Mouse (Mus musculus) ES-Bruce4 (cell line): Measurements from ENCODE around the gene Gal3st2.
"Not testable (repeated sequence)": the region's sequence is repeated elsewhere in the genome, so short reads cannot be mapped to it uniquely, and the experiment has no call there.

Experiments
- EP300 ChIP-seq: IDR thresholded peaks from 2 replicates; pipeline ENCODE4 v1.6.1; 2011; ENCODE audit warnings: low read depth, low read length; ENCODE audit not compliant: insufficient read depth
- POLR2A ChIP-seq: IDR thresholded peaks from one replicate; pipeline ENCODE4 v1.8.1; 2011; ENCODE audit warnings: low read length; ENCODE audit not compliant: insufficient read depth

GRCm38 (mm10) chr1:93918775-93919174 is 57.7 kb downstream of the Gal3st2 start:
- TF ChIP-seq EP300, POLR2A: not testable (repeated sequence)
